8 mouse cellular contexts compared by ENCODE assay signal in genomic region chr9:86451617-86452016, GRCm38 (mm10). TPM values are rescaled to one million over a fixed set of nuclear protein-coding genes. Genes with fewer than 3 reads are reported as not detected.
DNase-seq lines count a peak whose midpoint lies in the region; ATAC-seq lines count a peak whose summit lies in the region.

No protein-coding gene starts in this region.

- H3K27me3 ChIP-seq in heart, embryonic 11.5 days (ENCODE audit: control insufficient read depth, insufficient read depth, low read length), result no peaks in the 10 kb centered on the region
- H3K27me3 ChIP-seq in kidney, embryonic 15.5 days, result no peaks in the 10 kb centered on the region
- no peaks in the 10 kb centered on the region for H3K27me3 ChIP-seq in liver, embryonic 11.5 days (replicated peaks; ENCODE audit: control insufficient read depth, insufficient read depth, low read length)
- no peaks in the 10 kb centered on the region for H3K27me3 ChIP-seq in stomach, embryonic 15.5 days (replicated peaks)

- H3K27ac ChIP-seq in heart, embryonic 11.5 days (ENCODE audit: low read depth, low read length), result no peak overlapping the region
- no peak overlapping the region for H3K27ac ChIP-seq in kidney, embryonic 15.5 days
- H3K27ac ChIP-seq in liver, embryonic 11.5 days (ENCODE audit: low read depth, low read length), result no peak overlapping the region
- no peak overlapping the region for H3K27ac ChIP-seq in stomach, embryonic 15.5 days

- no peaks in the 10 kb centered on the region for H3K36me3 ChIP-seq in heart, embryonic 11.5 days (ENCODE audit: control insufficient read depth, insufficient read depth, low read length)
- H3K36me3 ChIP-seq in kidney, embryonic 15.5 days, result no peaks in the 10 kb centered on the region
- H3K36me3 ChIP-seq in liver, embryonic 11.5 days (ENCODE audit: control insufficient read depth, insufficient read depth, low read length), result no peaks in the 10 kb centered on the region
- H3K36me3 ChIP-seq in stomach, embryonic 15.5 days, result no peaks in the 10 kb centered on the region

- no peak overlapping the region for H3K9ac ChIP-seq in heart, embryonic 11.5 days (ENCODE audit: low read depth, low read length)
- H3K9ac ChIP-seq in kidney, embryonic 15.5 days, result no peak overlapping the region
- no peak overlapping the region for H3K9ac ChIP-seq in liver, embryonic 11.5 days (ENCODE audit: low read depth, low read length)
- 0 out of 2 replicates have a peak overlapping the region, but pooled peaks have one; percentile 22 for H3K9ac ChIP-seq in stomach, embryonic 15.5 days

- 0 out of 2 replicates have a peak overlapping the region, but pooled peaks have one; percentile 2 for H3K4me3 ChIP-seq in heart, embryonic 11.5 days (ENCODE audit: low read depth, low read length)
- H3K4me3 ChIP-seq in kidney, embryonic 15.5 days (replicated peaks), result 0 out of 2 replicates have a peak overlapping the region, but pooled peaks have one; percentile 20
- H3K4me3 ChIP-seq in liver, embryonic 11.5 days (ENCODE audit: low read depth, low read length), result no peak overlapping the region
- H3K4me3 ChIP-seq in stomach, embryonic 15.5 days (replicated peaks), result peak overlapping the region; percentile 18; the same call in 1 of the 2 replicates

- H3K4me1 ChIP-seq in heart, embryonic 11.5 days (ENCODE audit: control insufficient read depth, insufficient read depth, low read length), result 0 out of 2 replicates have a peak, but pooled peaks cover 2% of the 10 kb centered on the region
- peaks cover 13% of the 10 kb centered on the region for H3K4me1 ChIP-seq in kidney, embryonic 15.5 days
- no peaks in the 10 kb centered on the region; the same call in 1 of the 2 replicates for H3K4me1 ChIP-seq in liver, embryonic 11.5 days (replicated peaks; ENCODE audit: control insufficient read depth, insufficient read depth, low read length)
- H3K4me1 ChIP-seq in stomach, embryonic 15.5 days, result no peaks in the 10 kb centered on the region

- WGBS in heart, embryonic 11.5 days (ENCODE audit: insufficient replicate concordance), result 2% methylated on average over 13 of the region's 13 CpGs
- WGBS in kidney, embryonic 15.5 days, result 1% methylated on average over 13 of the region's 13 CpGs
- WGBS in liver, embryonic 11.5 days, result 2% methylated on average over 13 of the region's 13 CpGs
- 1% methylated on average over 13 of the region's 13 CpGs for WGBS in stomach, embryonic 15.5 days

- H3K4me2 ChIP-seq in heart, embryonic 11.5 days, result peak overlapping the region; percentile 49
- peak overlapping the region; percentile 53 for H3K4me2 ChIP-seq in kidney, embryonic 15.5 days
- peak overlapping the region; percentile 51 for H3K4me2 ChIP-seq in liver, embryonic 11.5 days
- H3K4me2 ChIP-seq in stomach, embryonic 15.5 days, result peak overlapping the region; percentile 54

- ATAC-seq in heart, embryonic 11.5 days (replicated peaks; ENCODE audit: insufficient number of reproducible peaks, low FRiP score, low TSS enrichment), result peak; percentile 64; the same call in 1 of the 2 replicates
- ATAC-seq in kidney, embryonic 15.5 days (replicated peaks; ENCODE audit: low FRiP score), result peak; percentile 74
- ATAC-seq in liver, embryonic 11.5 days (replicated peaks; ENCODE audit: low FRiP score), result peak; percentile 80
- ATAC-seq in monocyte, adult 5-6 weeks (replicated peaks; ENCODE audit: insufficient number of reproducible peaks, low FRiP score, low TSS enrichment, poor library complexity, severe bottlenecking), result peak; percentile 55; the same call in 1 of the 2 replicates
- ATAC-seq in stomach, embryonic 15.5 days (ENCODE audit: insufficient read depth, low FRiP score, low read depth), result peak; percentile 60

- no peaks in the 10 kb centered on the region for H3K9me3 ChIP-seq in heart, embryonic 11.5 days (replicated peaks; ENCODE audit: control insufficient read depth, low read length)
- H3K9me3 ChIP-seq in kidney, embryonic 15.5 days (replicated peaks), result no peaks in the 10 kb centered on the region
- H3K9me3 ChIP-seq in liver, embryonic 11.5 days (ENCODE audit: control insufficient read depth, low read length), result no peaks in the 10 kb centered on the region
- no peaks in the 10 kb centered on the region for H3K9me3 ChIP-seq in stomach, embryonic 15.5 days

- DNase-seq in A20 (ENCODE audit: low read depth, low spot score) (peak; percentile 79), WW6 (ENCODE audit: low read depth, low spot score) (peak; percentile 52)
- peak; percentile 85 for DNase-seq in embryo, embryonic 11 days
- DNase-seq in liver, embryonic 11.5 days (ENCODE audit: low spot score), result peak; percentile 69

RNA-seq across cellular contexts. Expression of gene Ube2cbp, which starts 13.1 kb away (rescaled TPM):
- 4.0 and 4.7 TPM in 2 replicates for polyA plus RNA-seq in heart, embryonic 11.5 days (2014; fragmentation: Nextera tagmentation; extraction: Ambion mirVana)
- 8.8 and 9.0 TPM in 2 replicates for polyA plus RNA-seq in kidney, embryonic 15.5 days (2015; fragmentation: Nextera tagmentation; extraction: Ambion mirVana)
- 5.9 and 7.0 TPM in 2 replicates for polyA plus RNA-seq in liver, embryonic 11.5 days (2014; fragmentation: Nextera tagmentation; extraction: Ambion mirVana)
- total RNA-seq in monocyte, adult 5-6 weeks (2017), result 0.49 to 0.95 TPM (median 0.64 TPM) in 3 replicates
- 4.8 and 5.8 TPM in 2 replicates for polyA plus RNA-seq in stomach, embryonic 15.5 days (2015; fragmentation: Nextera tagmentation; extraction: Ambion mirVana)

RNA-seq across cellular contexts. Expression of gene Dop1a, which starts 15.3 kb away (rescaled TPM):
- 10.5 and 14.1 TPM in 2 replicates for polyA plus RNA-seq in heart, embryonic 11.5 days (2014; fragmentation: Nextera tagmentation; extraction: Ambion mirVana)
- polyA plus RNA-seq in kidney, embryonic 15.5 days (2015; fragmentation: Nextera tagmentation; extraction: Ambion mirVana), result 9.9 and 13.0 TPM in 2 replicates
- 9.7 and 12.2 TPM in 2 replicates for polyA plus RNA-seq in liver, embryonic 11.5 days (2014; fragmentation: Nextera tagmentation; extraction: Ambion mirVana)
- total RNA-seq in monocyte, adult 5-6 weeks (2017), result 33.0 to 59.5 TPM (median 40.1 TPM) in 3 replicates
- polyA plus RNA-seq in stomach, embryonic 15.5 days (2015; fragmentation: Nextera tagmentation; extraction: Ambion mirVana), result 14.6 and 15.3 TPM in 2 replicates
